Mouse (Mus musculus) hindbrain, embryonic 12.5 days (tissue): ENCODE results near the gene Wdr41. TPM values are rescaled to one million over a fixed set of nuclear protein-coding genes. Genes with fewer than 3 reads are reported as not detected.

Experiments
- ATAC-seq: fragments of 200-750 bp; cut with Nextera tagmentation; 2 replicates; pipeline ENCODE4 v1.8.0; 2017; ENCODE audit warnings: moderate TSS enrichment; ENCODE audit not compliant: low FRiP score
- H3K27ac ChIP-seq: fragments of 300-500 bp; sonication (generic); 2 replicates; pipeline ENCODE4 v1.5.1; 2016; ENCODE audit warnings: mild to moderate bottlenecking
- H3K27me3 ChIP-seq: fragments of 300-500 bp; sonication (generic); 2 replicates; pipeline ENCODE4 v1.6.1; 2016; ENCODE audit warnings: mild to moderate bottlenecking
- H3K36me3 ChIP-seq: fragments of 300-500 bp; sonication (generic); 2 replicates; pipeline ENCODE4 v1.6.1; 2016; ENCODE audit warnings: mild to moderate bottlenecking
- H3K4me1 ChIP-seq: fragments of 300-500 bp; sonication (generic); 2 replicates; pipeline ENCODE4 v1.6.1; 2016
- H3K4me2 ChIP-seq: fragments of 300-500 bp; sonication (generic); replicated peaks from 2 replicates; pipeline ENCODE4 v1.6.1; 2016; ENCODE audit warnings: mild to moderate bottlenecking
- H3K4me3 ChIP-seq: fragments of 300-500 bp; sonication (generic); 2 replicates; pipeline ENCODE4 v1.5.1; 2016; ENCODE audit warnings: mild to moderate bottlenecking
- H3K9ac ChIP-seq: fragments of 300-500 bp; sonication (generic); 2 replicates; pipeline ENCODE4 v1.6.1; 2016; ENCODE audit warnings: mild to moderate bottlenecking, moderate library complexity
- H3K9me3 ChIP-seq: fragments of 300-500 bp; sonication (generic); replicated peaks from 2 replicates; pipeline ENCODE4 v1.6.1; 2016; ENCODE audit warnings: mild to moderate bottlenecking
- WGBS: fragments of 180-500 bp; shearing (Covaris S2); methylation state at CpG from one replicate; pipeline ENCODE4 v1.1.7; 2016; 5-methylcytosine and 5-hydroxymethylcytosine counted together
- polyA plus RNA-seq: library from polyadenylated mRNA; unstranded; fragments of >200 nt; fragmentation: Nextera tagmentation; extraction: Ambion mirVana; gene quantifications from 2 replicates; pipeline ENCODE4 v1.2.1, GENCODE M21; 2016

The Wdr41 gene
- polyA plus RNA-seq, 1 experiment from 2014 or later = 25.7 TPM

DNA sequence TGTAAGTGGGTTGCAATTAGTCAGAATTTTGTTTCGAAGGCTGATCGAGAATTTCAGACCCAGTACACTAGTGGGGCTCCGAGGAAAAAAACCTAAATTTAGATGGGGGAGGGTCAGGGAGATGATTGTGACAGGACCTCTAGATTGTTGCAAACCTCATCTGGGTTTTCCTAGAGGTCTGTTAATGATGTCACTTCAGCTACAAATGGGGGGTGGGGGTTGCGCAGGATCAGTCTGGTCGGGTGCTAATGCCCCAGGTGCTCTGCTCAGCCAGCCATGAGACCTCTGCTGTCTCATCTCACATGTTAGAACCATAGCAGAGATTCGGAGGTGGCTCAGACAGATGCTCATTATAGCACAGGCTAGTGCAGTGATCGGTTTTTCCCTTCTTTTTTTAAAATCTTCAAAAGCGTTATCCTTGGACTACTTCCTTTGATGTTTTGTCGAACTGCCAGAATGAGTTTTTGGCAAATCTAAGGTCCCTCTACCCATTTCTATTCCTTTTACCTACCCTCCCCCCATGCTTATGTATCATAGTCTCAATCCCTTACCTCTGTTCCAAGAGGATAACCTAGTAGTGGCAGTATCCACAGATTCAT lies 64.1 kb downstream of the Wdr41 start:
- 83% methylated on average over 9 of the region's 9 CpGs for WGBS
- ATAC-seq = no peak
- H3K4me2 ChIP-seq = no peak overlapping the region

DNA sequence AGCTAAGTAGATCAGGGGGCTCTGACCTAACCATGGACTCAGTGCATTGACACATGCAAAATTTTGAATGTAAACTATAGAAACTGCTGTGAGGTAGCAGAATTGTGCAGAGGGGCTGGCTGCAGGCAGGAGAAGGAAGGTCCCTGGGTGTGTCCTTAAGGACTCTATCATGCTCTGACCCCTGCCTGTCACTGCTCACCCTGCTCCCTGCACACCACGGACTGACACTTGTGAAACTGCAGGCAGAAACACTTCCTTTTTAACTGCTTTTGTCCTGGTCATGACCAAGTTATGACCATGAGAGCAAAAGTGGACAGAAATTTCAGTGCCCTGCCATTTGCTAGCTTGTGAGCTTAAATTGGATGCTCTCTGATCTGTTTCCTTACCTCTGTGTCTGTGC lies 68.0 kb downstream of the Wdr41 start:
- Histone ChIP-seq H3K27ac (no peak overlapping the region), H3K9me3 (no peaks in the 10 kb centered on the region), H3K27me3 (no peaks in the 10 kb centered on the region), H3K4me1 (no peaks in the 10 kb centered on the region), H3K36me3 (no peaks in the 10 kb centered on the region), H3K4me3 (no peak overlapping the region), H3K9ac (no peak overlapping the region), H3K4me2 (no peak overlapping the region)
- 40% methylated on average over 1 of the region's 1 CpGs for WGBS
- no peak for ATAC-seq

More for the DNA sequence above, 64.1 kb downstream of the Wdr41 start:
- Histone ChIP-seq H3K27ac (no peak overlapping the region), H3K36me3 (no peaks in the 10 kb centered on the region), H3K9me3 (no peaks in the 10 kb centered on the region), H3K9ac (no peak overlapping the region), H3K27me3 (no peaks in the 10 kb centered on the region), H3K4me1 (no peaks in the 10 kb centered on the region), H3K4me3 (no peak overlapping the region)

DNA sequence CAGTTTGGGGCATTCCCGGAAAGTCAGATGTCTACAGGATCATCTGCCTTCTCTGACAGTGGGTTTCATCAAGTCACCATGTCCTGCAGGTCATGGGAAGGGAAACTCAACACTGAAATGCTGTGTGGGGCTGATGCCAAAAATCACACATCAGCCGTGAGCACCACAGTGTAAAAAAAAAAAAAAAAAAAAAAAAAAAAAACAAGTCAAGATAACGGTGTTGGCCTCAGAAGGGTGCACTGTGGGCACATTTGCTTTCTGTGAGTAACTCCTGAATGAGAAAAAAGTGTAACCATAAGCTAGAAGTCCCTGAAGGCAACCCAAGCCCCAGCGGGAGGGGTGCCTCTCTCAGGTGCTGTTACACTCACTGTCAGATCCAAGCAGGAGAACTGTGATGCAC lies 74.3 kb downstream of the Wdr41 start:
- H3K9me3 ChIP-seq = no peaks in the 10 kb centered on the region
- no peaks in the 10 kb centered on the region for H3K27me3 ChIP-seq
- WGBS = 87% methylated on average over 4 of the region's 4 CpGs
- H3K27ac ChIP-seq = no peak overlapping the region
- H3K36me3 ChIP-seq = no peaks in the 10 kb centered on the region
- H3K4me3 ChIP-seq = no peak overlapping the region
- H3K4me1 ChIP-seq = no peaks in the 10 kb centered on the region
- H3K4me2 ChIP-seq = no peak overlapping the region
- no peak for ATAC-seq
- H3K9ac ChIP-seq = no peak overlapping the region

DNA sequence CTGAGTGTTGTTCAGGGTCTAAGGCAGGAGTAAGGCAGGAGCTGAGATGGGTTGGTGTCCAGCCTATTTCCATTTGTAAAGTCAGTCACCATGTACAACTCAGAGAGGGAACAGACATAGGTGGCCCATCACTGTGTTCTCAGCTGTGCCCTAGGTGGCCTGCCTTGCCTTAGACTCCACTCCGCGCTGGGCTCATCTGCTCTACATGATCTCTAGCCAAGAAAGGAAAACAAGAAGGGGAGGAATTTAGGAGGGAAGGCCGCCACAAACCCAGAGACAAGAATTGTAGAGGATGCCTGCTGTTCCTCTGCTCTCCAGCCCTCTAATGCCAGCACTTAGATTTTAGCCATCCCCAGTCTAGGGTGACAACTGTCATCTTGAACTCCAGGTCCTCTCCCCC lies 76.3 kb downstream of the Wdr41 start:
- Histone ChIP-seq H3K4me3 (no peak overlapping the region), H3K9ac (no peak overlapping the region), H3K9me3 (no peaks in the 10 kb centered on the region), H3K27ac (no peak overlapping the region), H3K27me3 (no peaks in the 10 kb centered on the region), H3K4me2 (no peak overlapping the region), H3K36me3 (no peaks in the 10 kb centered on the region), H3K4me1 (0 out of 2 replicates have a peak, but pooled peaks cover 3% of the 10 kb centered on the region)
- no peak for ATAC-seq
- WGBS = 77% methylated on average over 3 of the region's 3 CpGs

DNA sequence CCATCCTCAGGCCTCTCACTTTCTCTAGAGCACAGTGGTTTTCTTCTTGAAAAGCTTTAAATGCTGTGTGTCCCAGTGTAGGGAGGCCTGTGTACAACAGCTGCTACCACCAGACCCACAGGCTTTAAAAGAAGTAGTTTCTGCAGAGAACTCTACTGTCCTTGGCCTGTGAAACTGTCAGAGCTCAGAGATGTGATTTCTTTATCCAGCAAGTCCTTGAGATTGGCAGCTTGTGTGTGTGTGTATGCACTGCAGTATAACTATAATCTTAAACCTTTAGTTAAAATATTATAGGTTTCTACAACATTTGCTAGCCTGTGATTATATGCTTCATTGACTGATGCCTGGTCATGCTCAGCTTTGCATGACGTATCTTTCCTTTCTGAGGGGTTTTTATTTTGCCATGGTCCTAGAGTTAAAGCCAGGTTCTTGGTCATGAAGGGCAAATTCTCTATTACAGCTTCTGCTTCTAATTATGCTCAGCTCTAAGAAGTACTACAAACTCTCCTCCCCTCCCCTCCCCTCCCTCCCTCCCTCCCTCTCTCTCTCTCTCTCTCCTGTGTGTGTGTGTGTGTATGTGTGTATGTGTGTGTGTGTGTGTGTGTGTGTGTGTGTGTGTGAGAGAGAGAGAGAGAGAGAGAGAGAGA lies 79.7 kb downstream of the Wdr41 start:
- Histone ChIP-seq H3K9me3 (no peaks in the 10 kb centered on the region), H3K4me3 (no peak overlapping the region), H3K9ac (no peak overlapping the region), H3K4me1 (0 out of 2 replicates have a peak, but pooled peaks cover 3% of the 10 kb centered on the region), H3K4me2 (no peak overlapping the region), H3K27me3 (no peaks in the 10 kb centered on the region), H3K36me3 (no peaks in the 10 kb centered on the region), H3K27ac (no peak overlapping the region)
- no peak for ATAC-seq
- 59% methylated on average over 1 of the region's 1 CpGs for WGBS

DNA sequence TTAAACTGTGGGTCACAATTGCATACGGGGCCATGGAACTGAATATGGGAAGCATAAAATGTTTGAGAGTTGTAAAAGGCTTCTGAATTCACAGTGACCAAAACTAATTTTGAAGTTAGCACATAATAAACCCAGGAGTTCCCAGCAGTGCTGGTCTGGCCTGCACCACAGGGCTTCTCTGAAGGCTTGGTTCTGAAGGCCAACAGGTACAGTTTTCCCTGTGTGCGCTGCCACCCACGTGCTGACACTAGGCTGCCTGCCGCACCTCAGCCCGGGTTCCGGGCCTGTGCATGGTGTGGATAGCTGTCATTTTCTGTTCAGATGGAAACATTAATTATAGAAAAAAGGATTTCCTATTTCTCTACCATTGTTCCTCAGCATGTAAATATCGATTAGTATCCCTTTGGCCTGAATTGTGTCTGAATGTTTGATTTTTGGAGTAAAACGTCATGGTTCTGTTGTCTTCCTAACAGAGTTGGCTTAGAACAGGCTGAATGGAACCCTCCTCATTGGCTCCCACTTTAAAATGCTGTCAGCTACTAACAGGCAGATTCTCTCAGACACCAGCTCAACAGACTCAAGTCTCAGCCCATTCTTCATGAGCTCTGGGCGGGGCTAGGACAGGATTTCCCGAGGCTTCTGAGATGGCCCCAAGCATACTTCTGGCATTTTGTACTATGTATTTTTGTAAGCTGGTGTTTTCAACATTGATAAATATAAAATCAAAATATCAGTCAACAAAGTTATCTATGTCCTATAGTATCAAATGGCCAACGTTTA lies 80.5 kb downstream of the Wdr41 start:
- Histone ChIP-seq H3K27me3 (no peaks in the 10 kb centered on the region), H3K9me3 (no peaks in the 10 kb centered on the region), H3K4me2 (no peak overlapping the region), H3K27ac (no peak overlapping the region), H3K9ac (no peak overlapping the region), H3K36me3 (no peaks in the 10 kb centered on the region), H3K4me1 (0 out of 2 replicates have a peak, but pooled peaks cover 3% of the 10 kb centered on the region), H3K4me3 (no peak overlapping the region)
- WGBS = 78% methylated on average over 11 of the region's 11 CpGs
- ATAC-seq = no peak

DNA sequence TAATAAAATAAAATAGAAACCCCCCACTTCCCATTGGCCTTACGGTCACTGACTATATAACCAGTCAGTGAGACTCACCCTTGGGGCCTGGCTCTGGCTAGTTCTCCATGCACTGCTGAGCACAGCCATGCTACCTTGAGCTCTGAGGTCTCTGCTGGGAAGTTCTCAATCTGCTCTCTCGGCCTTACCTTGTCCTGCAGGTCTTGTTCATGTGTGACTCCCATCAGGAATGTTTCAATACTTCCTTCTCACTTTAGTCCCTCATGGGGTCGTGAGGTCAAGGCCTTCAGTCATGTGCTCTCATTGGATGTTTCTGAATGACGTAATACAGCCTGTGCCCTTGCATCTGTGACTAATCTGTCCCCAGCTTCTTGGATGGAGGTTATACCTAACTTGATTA lies 82.7 kb downstream of the Wdr41 start:
- Histone ChIP-seq H3K9ac (no peak overlapping the region), H3K27ac (no peak overlapping the region), H3K4me3 (no peak overlapping the region), H3K9me3 (no peaks in the 10 kb centered on the region), H3K27me3 (no peaks in the 10 kb centered on the region), H3K36me3 (no peaks in the 10 kb centered on the region), H3K4me1 (0 out of 2 replicates have a peak, but pooled peaks cover 3% of the 10 kb centered on the region), H3K4me2 (no peak overlapping the region)
- WGBS = 85% methylated on average over 4 of the region's 4 CpGs
- no peak for ATAC-seq

DNA sequence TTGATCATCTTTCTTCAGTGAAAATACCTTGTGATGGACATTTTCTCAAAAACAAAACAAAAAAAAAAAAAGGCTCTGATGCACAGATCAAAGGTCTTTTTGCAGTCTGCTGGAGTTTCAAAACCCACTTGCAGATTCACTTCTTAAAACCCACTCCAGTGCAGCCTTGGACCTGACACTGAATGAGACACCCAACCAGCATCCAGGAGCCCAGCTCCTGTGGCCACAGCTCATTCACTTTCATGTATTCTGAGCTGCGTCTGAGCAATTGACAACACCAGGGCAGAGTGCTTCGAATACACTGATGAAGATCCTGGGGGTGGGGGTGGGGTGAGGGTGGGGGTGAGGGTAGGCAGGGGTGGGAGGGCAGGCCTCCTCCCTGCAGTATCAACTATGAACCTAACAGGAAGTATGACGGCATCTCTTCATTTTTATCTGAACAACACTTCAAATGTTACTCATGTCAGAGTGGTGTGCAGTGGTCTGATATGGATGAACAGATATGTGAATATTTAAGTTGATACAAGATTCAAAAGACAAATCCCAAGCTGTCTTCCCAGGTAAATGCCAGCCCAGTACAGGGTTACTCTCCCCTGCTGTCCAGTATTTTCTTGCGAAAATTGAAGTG lies 87.4 kb downstream of the Wdr41 start:
- H3K27me3 ChIP-seq = no peaks in the 10 kb centered on the region
- no peak overlapping the region for H3K4me3 ChIP-seq
- H3K27ac ChIP-seq = no peak overlapping the region
- no peak overlapping the region for H3K9ac ChIP-seq
- WGBS = 73% methylated on average over 4 of the region's 4 CpGs
- no peaks in the 10 kb centered on the region for H3K36me3 ChIP-seq
- H3K4me1 ChIP-seq = no peaks in the 10 kb centered on the region
- no peaks in the 10 kb centered on the region for H3K9me3 ChIP-seq
- ATAC-seq = no peak
- H3K4me2 ChIP-seq = no peak overlapping the region

DNA sequence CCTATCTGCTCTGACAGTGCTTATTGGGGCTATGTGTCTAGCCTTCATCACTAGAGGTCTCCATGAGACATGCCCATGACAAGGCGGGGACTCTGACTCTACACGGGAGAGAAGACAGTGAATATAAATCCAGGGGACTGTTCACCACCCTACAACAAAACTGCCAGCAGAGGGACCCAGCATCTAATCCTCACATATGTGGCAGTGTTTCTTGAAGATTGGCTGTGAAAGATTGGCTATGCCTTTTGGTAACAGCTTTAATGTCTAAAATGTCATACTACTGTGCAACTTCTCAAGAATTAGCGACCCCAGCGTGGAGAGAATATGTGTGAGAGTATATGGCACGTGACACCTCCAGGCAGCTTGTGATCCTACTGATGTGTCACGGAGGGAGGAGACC lies 91.7 kb downstream of the Wdr41 start:
- no peak for ATAC-seq
- no peaks in the 10 kb centered on the region for H3K36me3 ChIP-seq
- H3K9me3 ChIP-seq = no peaks in the 10 kb centered on the region
- 69% methylated on average over 6 of the region's 6 CpGs for WGBS
- no peaks in the 10 kb centered on the region for H3K27me3 ChIP-seq
- H3K4me1 ChIP-seq = no peaks in the 10 kb centered on the region
- H3K4me2 ChIP-seq = no peak overlapping the region
- H3K4me3 ChIP-seq = no peak overlapping the region
- H3K9ac ChIP-seq = no peak overlapping the region
- no peak overlapping the region for H3K27ac ChIP-seq

DNA sequence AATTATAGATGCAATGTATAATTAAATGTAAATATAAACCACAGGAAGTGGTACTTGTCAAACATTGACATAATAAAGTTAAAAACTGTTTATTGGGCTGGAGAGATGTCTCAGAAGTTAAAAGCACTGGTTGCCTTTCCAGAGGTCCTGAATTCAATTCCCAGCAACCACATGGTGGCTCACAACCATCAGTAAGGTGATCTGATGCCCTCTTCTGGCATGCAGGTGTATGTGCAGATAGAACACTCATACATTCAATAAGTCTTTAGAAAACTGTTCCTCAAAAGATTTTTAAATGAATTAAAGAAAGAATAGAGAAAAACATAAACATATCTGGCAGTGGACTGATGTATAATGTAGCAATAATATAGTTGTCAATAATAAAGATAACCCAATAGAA lies 94.1 kb downstream of the Wdr41 start:
- H3K27me3 ChIP-seq = no peaks in the 10 kb centered on the region
- H3K4me3 ChIP-seq = no peak overlapping the region
- H3K9ac ChIP-seq = no peak overlapping the region
- no peak for ATAC-seq
- H3K4me1 ChIP-seq = peaks cover 9% of the 10 kb centered on the region; the same call in 1 of the 2 replicates
- H3K27ac ChIP-seq = no peak overlapping the region
- no peaks in the 10 kb centered on the region for H3K36me3 ChIP-seq
- no peak overlapping the region for H3K4me2 ChIP-seq
- H3K9me3 ChIP-seq = no peaks in the 10 kb centered on the region
